Mouse (Mus musculus) kidney, postnatal 0 days (tissue): Measurements from ENCODE around the gene Spred1. TPM values are rescaled to one million over a fixed set of nuclear protein-coding genes. Genes with fewer than 3 reads are reported as not detected.
A peak's percentile ranks its signal among the peaks of the same experiment; 100 is the strongest.

Experiments used
- ATAC-seq: fragments of 200-750 bp; cut with Nextera tagmentation; replicated peaks from 2 replicates; pipeline ENCODE4 v1.8.0; 2017; ENCODE audit warnings: low read depth, moderate number of reproducible peaks, moderate TSS enrichment, moderate library complexity; ENCODE audit not compliant: low FRiP score
- DNase-seq: peaks from one replicate; pipeline ENCODE4 v3.0.0-alpha.2; 2016; ENCODE audit warnings: low spot score
- H3K27ac ChIP-seq: fragments of 300-500 bp; sonication (generic); 2 replicates; pipeline ENCODE4 v1.5.1; 2014; ENCODE audit warnings: mild to moderate bottlenecking
- H3K27me3 ChIP-seq: fragments of 300-500 bp; sonication (generic); 2 replicates; pipeline ENCODE4 v1.6.1; 2014; ENCODE audit warnings: low read length, mixed read lengths; ENCODE audit not compliant: insufficient read depth
- H3K36me3 ChIP-seq: fragments of 300-500 bp; sonication (generic); 2 replicates; pipeline ENCODE4 v1.6.1; 2014; ENCODE audit warnings: low read length, mixed read lengths; ENCODE audit not compliant: insufficient read depth
- H3K4me1 ChIP-seq: fragments of 300-500 bp; sonication (generic); replicated peaks from 2 replicates; pipeline ENCODE4 v1.6.1; 2014; ENCODE audit warnings: antibody characterized with exemption, low read length, mixed read lengths; ENCODE audit not compliant: insufficient read depth
- H3K4me2 ChIP-seq: fragments of 300-500 bp; sonication (generic); 2 replicates; pipeline ENCODE4 v1.6.1; 2014; ENCODE audit warnings: mild to moderate bottlenecking, low read length, moderate library complexity, mixed read lengths
- H3K4me3 ChIP-seq: fragments of 300-500 bp; sonication (generic); replicated peaks from 2 replicates; pipeline ENCODE4 v1.5.1; 2014; ENCODE audit warnings: low read depth, low read length
- H3K9ac ChIP-seq: fragments of 300-500 bp; sonication (generic); 2 replicates; pipeline ENCODE4 v1.6.1; 2014; ENCODE audit warnings: low read depth, low read length
- H3K9me3 ChIP-seq: fragments of 300-500 bp; sonication (generic); replicated peaks from 2 replicates; pipeline ENCODE4 v1.6.1; 2016; ENCODE audit warnings: low read length, inconsistent platforms, mixed read lengths
- CTCF ChIP-seq: IDR thresholded peaks from 2 replicates; pipeline ENCODE4 v1.5.1; 2016; ENCODE audit warnings: antibody characterized with exemption, low read depth, mild to moderate bottlenecking, moderate library complexity
- WGBS: fragments of 180-500 bp; shearing (Covaris S2); extraction: QIAGEN DNeasy Blood & Tissue Kit; methylation state at CpG from one replicate; pipeline ENCODE4 v1.1.7; 2014; 5-methylcytosine and 5-hydroxymethylcytosine counted together
- polyA plus RNA-seq: library from polyadenylated mRNA; unstranded; fragments of >200 nt; fragmentation: Nextera tagmentation; extraction: Ambion mirVana; gene quantifications from 2 replicates; pipeline ENCODE4 v1.2.1, GENCODE M21; 2015

The Spred1 gene
- polyA plus RNA-seq, 1 experiment from 2014 or later, result 17.5 TPM

DNA sequence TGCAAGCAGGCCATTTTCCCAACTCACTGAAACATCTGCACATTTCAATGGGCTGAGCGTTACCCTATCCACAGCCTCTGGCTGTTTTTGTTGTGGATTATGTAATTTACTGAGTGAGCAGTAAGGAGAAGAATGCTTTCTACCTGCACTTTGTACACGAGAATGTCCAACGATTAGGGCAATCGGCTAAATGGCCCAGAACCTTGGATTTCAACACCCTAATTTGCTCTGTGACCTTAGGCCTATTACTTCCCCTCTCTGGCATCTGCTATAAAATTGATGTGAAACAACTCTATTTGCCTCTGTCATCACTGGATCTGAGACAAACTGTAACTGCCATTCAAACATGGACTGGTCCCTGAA lies 33.7 kb upstream of the Spred1 start:
- TF ChIP-seq CTCF, result no peak
- H3K9me3 ChIP-seq, result no peaks in the 10 kb centered on the region
- H3K27ac ChIP-seq, result no peak overlapping the region
- DNase-seq (no peak), ATAC-seq (no peak)
- WGBS, result 37% methylated on average over 4 of the region's 4 CpGs
- no peaks in the 10 kb centered on the region for H3K36me3 ChIP-seq
- no peak overlapping the region for H3K9ac ChIP-seq
- no peaks in the 10 kb centered on the region for H3K27me3 ChIP-seq
- no peak overlapping the region for H3K4me3 ChIP-seq
- 0 out of 2 replicates have a peak, but pooled peaks cover 12% of the 10 kb centered on the region for H3K4me1 ChIP-seq
- H3K4me2 ChIP-seq, result no peak overlapping the region

DNA sequence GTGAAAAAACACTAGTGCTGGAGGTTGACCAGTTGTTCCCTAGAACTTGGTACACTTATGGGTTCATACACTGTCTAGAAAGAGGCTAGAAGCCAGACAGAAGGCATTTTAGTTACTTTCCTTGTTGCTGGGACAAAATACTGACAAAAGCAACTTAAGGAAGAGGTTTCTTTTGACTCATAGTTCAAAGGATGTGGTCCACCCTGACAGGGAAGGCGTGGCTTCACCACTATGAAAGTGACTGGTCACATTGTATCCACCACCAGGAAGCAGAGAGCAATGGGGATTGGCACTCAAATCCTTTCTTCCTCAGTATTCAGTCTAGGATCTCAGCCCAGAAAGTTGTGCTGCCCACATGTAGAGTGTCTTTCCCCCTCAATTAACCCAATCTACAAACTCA lies 31.7 kb upstream of the Spred1 start:
- H3K27ac ChIP-seq, result no peak overlapping the region
- no peak overlapping the region for H3K4me3 ChIP-seq
- no peaks in the 10 kb centered on the region for H3K9me3 ChIP-seq
- no peak overlapping the region for H3K9ac ChIP-seq
- DNase-seq, result no peak
- peaks cover 24% of the 10 kb centered on the region; the same call in 1 of the 2 replicates for H3K4me1 ChIP-seq
- no peaks in the 10 kb centered on the region for H3K36me3 ChIP-seq
- H3K27me3 ChIP-seq, result no peaks in the 10 kb centered on the region
- TF ChIP-seq CTCF, result no peak
- ATAC-seq, result no peak
- H3K4me2 ChIP-seq, result no peak overlapping the region
- WGBS, result 91% methylated on average over 1 of the region's 1 CpGs

DNA sequence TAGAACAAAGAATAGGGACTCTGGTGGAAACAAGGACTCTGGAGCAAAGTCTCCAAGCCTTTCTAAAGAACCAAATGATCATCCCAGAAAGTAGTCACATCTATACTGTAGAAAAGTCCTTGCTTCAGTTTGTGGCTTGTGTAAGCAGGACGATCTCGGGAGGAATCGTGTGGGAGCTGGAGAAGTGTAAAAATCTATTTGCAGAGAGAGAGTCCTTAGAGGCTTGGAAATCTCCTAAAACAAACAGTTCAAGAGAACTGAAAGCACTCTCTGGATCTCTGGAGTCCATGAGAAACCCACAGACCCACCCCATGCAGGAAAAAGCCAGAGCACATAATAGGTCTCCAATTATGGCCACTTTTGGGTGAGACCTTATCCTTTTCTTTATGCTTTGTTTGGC lies 31.1 kb upstream of the Spred1 start:
- WGBS, result 45% methylated on average over 3 of the region's 3 CpGs
- TF ChIP-seq CTCF, result no peak
- Histone ChIP-seq H3K4me3 (no peak overlapping the region), H3K4me2 (no peak overlapping the region), H3K27me3 (no peaks in the 10 kb centered on the region), H3K4me1 (peaks cover 24% of the 10 kb centered on the region; the same call in 1 of the 2 replicates), H3K27ac (no peak overlapping the region), H3K9me3 (no peaks in the 10 kb centered on the region), H3K9ac (no peak overlapping the region), H3K36me3 (no peaks in the 10 kb centered on the region)
- no peak for ATAC-seq
- DNase-seq, result no peak

DNA sequence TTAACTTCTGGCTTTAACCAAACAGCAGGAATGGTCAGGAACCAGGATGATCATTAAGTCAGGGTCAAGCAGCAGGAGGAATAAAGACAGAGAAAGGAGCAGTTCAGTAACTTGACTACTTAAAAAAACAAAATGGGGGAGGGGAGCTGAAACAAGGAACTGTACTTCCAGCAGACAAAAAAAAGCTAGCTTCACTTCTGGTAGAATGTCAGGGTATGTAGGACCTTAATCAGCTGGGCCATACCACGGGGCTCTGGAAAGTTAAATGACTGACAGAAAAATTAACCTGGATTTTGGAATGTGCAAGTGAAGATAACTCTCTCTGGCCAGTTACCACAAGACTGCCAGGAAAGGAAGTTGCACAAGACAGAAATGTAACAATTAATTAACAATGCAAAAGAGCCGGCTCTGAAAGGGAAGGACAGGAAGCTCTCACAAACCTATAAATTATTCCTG lies 28.2 kb upstream of the Spred1 start:
- H3K4me1 ChIP-seq, result peaks cover 16% of the 10 kb centered on the region; the same call in 1 of the 2 replicates
- ATAC-seq (no peak), DNase-seq (peak; percentile 82)
- H3K36me3 ChIP-seq, result no peaks in the 10 kb centered on the region
- no peaks in the 10 kb centered on the region for H3K9me3 ChIP-seq
- H3K27ac ChIP-seq, result no peak overlapping the region
- no peak overlapping the region for H3K9ac ChIP-seq
- no peak for TF ChIP-seq CTCF
- WGBS, result 8% methylated on average over 2 of the region's 2 CpGs
- H3K27me3 ChIP-seq, result no peaks in the 10 kb centered on the region
- no peak overlapping the region for H3K4me2 ChIP-seq
- H3K4me3 ChIP-seq, result no peak overlapping the region

DNA sequence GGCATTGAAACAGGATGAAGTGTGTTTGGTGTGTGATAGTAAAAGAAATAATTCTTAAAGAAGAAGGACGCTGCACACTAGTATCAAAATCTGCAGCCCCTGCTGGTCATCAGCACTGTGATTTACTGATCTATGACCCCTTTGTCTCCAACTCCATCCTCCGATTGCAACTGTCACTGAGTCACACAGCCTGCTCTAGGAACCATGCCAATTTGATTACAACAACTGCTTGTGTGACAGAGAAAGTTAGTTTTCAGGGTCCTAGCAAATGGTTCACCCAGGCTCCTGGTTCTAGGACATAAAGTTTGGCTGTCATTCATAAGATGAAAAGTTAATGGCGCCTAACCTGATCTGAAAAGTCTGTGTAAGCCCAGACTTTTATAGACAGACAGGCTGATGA lies 25.7 kb upstream of the Spred1 start:
- TF ChIP-seq CTCF, result no peak
- WGBS, result 36% methylated on average over 3 of the region's 3 CpGs
- H3K4me2 ChIP-seq, result no peak overlapping the region
- H3K4me3 ChIP-seq, result no peak overlapping the region
- no peaks in the 10 kb centered on the region for H3K9me3 ChIP-seq
- H3K4me1 ChIP-seq, result peaks cover 12% of the 10 kb centered on the region; the same call in 1 of the 2 replicates
- ATAC-seq, result no peak
- H3K27me3 ChIP-seq, result no peaks in the 10 kb centered on the region
- H3K27ac ChIP-seq, result no peak overlapping the region
- no peak overlapping the region for H3K9ac ChIP-seq
- no peak for DNase-seq
- H3K36me3 ChIP-seq, result no peaks in the 10 kb centered on the region

DNA sequence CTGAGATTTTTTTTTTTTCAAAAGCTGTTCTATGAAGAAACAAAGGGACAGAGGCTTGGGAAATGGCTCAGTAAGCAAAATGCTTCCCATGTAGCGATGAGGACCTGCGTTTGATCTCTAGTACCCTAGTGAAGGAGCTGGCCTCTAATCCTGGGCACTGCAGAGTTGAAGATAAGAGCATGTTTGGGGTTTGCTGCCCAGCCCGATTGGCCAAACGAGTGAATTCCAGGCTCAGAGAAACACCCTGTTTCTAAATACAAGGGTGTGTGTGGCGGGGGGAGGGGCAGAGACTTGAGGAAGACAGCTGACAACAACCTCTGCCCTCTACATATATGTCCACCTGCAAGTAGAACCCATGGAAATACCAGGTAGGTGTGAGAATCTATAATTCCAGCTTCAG lies 23.9 kb upstream of the Spred1 start:
- WGBS, result 76% methylated on average over 5 of the region's 5 CpGs
- DNase-seq, result no peak
- Histone ChIP-seq H3K9me3 (no peaks in the 10 kb centered on the region), H3K4me2 (no peak overlapping the region), H3K9ac (no peak overlapping the region), H3K27me3 (no peaks in the 10 kb centered on the region), H3K36me3 (no peaks in the 10 kb centered on the region), H3K27ac (no peak overlapping the region), H3K4me1 (peaks cover 12% of the 10 kb centered on the region; the same call in 1 of the 2 replicates), H3K4me3 (no peak overlapping the region)
- TF ChIP-seq CTCF, result no peak
- ATAC-seq, result no peak

DNA sequence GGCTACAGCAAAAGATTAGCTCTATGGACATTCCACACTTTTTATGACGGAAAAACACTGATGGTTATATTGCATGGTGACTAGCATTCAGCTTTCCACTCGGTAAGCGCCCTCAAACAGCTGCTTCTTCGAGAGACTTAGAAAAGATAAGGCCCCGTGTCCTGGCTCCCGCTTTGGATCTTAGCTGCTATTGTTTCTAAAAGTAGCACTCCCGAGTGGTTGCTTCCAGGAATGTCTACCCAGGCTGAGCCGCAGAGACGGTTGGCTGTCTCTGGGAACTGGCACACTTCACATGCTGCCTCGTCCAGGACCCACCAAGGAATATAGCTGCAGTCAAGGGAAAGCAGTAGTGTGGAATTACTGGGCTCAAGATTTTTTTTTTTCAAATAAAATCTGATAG lies 21.9 kb upstream of the Spred1 start:
- Histone ChIP-seq H3K4me3 (no peak overlapping the region), H3K9ac (no peak overlapping the region), H3K4me1 (no peaks in the 10 kb centered on the region), H3K27ac (no peak overlapping the region), H3K4me2 (no peak overlapping the region), H3K27me3 (no peaks in the 10 kb centered on the region), H3K36me3 (no peaks in the 10 kb centered on the region), H3K9me3 (no peaks in the 10 kb centered on the region)
- WGBS, result 51% methylated on average over 10 of the region's 10 CpGs
- no peak for TF ChIP-seq CTCF
- ATAC-seq, result no peak
- DNase-seq, result no peak
